Mouse (Mus musculus) central nervous system, embryonic 18 days (tissue): ENCODE data around the gene Guf1. TPM values are rescaled to one million over a fixed set of nuclear protein-coding genes. Genes with fewer than 3 reads are reported as not detected.

ENCODE experiments used
- polyA plus RNA-seq: library from polyadenylated mRNA; depleted of rRNA; stranded (reverse); fragments of >200 nt; gene quantifications from 2 replicates; pipeline ENCODE4 v1.2.3, GENCODE M21; 2012; rRNA removed

The Guf1 gene
- 63.5 and 66.1 TPM in 2 replicates for polyA plus RNA-seq

DNA sequence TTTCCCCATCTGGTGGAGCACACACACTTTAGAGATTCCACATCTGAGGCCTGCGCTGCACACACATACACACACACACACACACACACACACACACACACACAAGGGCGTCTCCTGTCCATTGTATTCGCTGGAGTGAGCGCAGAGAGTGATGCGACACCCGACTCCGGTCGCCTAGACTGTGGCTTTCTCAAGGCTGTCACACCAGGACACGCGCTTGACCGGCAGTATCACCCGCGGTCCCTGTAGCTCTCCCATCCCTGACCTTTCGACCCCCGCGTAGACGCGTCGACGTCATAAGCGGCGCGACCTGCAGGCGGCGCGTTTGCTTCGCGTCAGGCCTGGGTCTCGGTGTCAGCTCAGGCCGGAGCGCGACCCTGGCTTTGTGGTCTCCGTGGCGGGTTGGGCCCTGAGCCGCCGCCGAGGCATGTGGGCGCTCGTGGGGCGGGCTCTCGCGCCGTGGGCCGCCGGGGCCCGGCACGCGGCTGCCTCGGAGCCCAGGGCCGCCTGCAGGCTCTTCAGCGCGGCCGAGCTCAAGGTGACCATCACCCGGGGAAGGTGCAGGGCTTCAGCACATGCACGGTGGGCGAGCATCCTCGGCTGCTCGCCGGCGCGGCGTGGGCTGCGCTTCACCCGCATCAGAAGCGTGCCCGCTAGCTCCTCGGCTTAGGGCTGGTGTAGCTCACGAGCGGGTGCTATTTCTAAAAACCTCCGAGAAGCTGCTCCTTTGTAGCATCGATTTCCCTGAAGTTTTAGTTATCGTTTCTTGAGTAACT, at the start of gene Guf1:
Gene Guf1, plus strand, starts transcription at position 296 of the 776 bp plus-strand sequence.

DNA sequence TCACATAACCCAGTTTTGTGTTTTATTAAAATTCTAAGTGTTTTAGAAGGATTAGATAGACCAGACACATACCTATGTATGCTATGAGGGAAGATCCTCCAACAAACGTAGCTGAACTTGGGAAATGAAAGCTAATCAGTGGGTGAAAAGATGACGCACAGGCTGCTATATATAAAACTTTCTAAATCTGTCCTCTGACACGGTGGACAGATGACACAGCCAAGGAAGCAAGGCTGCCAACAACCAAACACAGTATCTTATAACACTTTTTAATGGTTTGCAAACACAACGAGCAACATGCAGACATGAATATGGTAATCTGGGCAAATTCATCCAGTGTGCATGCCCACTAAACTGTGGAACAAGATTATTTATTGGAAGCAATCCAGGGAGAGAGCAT, 14.2 kb upstream of the Guf1 start, which contains the start of gene Yipf7:
Gene Yipf7, minus strand, starts transcription at position 160 of the 400 bp plus-strand sequence.

DNA sequence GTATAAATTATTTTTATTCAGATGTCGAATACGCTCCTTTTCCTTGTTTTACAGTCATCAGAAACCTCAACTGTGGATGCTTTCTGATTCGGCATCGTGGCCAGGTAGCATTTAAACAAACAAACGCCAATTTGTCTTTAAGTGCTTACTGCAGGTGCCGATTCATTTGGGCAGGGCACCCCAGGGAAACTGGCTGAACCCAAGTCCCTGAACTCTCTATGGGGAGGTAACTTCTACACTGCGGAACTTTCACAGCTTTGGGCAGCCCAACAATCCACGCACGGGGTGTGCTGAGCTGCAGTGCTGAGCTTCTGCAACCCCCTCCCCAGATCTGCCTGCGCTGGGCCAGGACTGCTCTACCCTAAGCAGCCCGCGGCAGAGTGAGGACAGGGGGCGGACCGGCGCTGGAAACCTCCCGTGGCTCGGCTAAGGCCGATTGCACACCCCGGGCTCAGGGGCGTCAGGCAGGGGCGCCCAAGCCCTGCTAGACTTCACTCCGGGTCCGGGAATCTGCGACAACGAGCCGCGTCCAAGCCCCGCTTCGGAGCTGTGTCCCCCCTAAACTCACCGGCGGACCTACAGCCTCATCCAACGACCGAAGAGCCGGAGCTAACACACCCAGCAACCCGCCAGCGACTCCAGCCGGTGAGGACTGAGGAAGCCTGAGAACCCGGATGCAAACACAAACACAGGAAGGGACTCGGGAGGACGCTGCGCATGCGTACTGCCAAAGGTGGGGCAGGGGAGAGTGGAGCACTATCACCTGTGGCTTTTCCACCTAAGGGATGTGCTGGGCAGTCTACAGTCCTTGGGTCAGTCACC, 35.1 kb downstream of the Guf1 start, which contains the start of gene Gnpda2:
Gene Gnpda2, minus strand, starts transcription at position 701 of the 822 bp plus-strand sequence.

Other genes starting within 250 kb of the Guf1 start
- 14.1 and 15.6 TPM in 2 replicates for gene Kctd8, start 215.2 kb upstream of the Guf1 start, polyA plus RNA-seq
- 0.37 TPM in 1 of 2 replicates, not detected in the other for gene Yipf7, start 14.3 kb upstream of the Guf1 start, polyA plus RNA-seq
- 19.3 and 20.2 TPM in 2 replicates for gene Gnpda2, start 35.4 kb downstream of the Guf1 start, polyA plus RNA-seq